Mouse (Mus musculus) urinary bladder, adult 2 months (tissue): ENCODE measurements around the gene Gm21477. TPM values are rescaled to one million over a fixed set of nuclear protein-coding genes. Genes with fewer than 3 reads are reported as not detected.
"Not testable (repeated sequence)": the region's sequence is repeated elsewhere in the genome, so short reads cannot be mapped to it uniquely, and the experiment has no call there.

Experiments
- DNase-seq: peaks from one replicate; pipeline ENCODE4 v3.0.0; 2022; ENCODE audit warnings: low spot score
- polyA plus RNA-seq: library from polyadenylated mRNA; depleted of rRNA; stranded (reverse); fragments of >200 nt; gene quantifications from 2 replicates; pipeline ENCODE4 v1.2.3, GENCODE M21; 2012; rRNA removed

Gene Gm21477
- polyA plus RNA-seq = not detected in 2 replicates

GRCm38 (mm10) chrY:87116521-87116920 is at the start of gene Gm21477:
Gene Gm21477 (plus strand): TSS chrY:87116821.
- not testable (repeated sequence) for DNase-seq
